In genomic region chr17:29488257-29488977, GRCm38 (mm10) we compare ENCODE assay signal across 9 mouse cellular contexts. TPM values are rescaled to one million over a fixed set of nuclear protein-coding genes. Genes with fewer than 3 reads are reported as not detected.
DNase-seq lines count a peak whose midpoint lies in the region; ATAC-seq lines count a peak whose summit lies in the region.
"Had no signal": no experiment of that assay in that cellular context is flagged by ENCODE, and none has a peak within 500 bp of the region (broad histone marks: within the 10 kb centered on the region; RNA-seq: fewer than 3 reads in every experiment).

No protein-coding gene starts in this region.

- 0 out of 2 replicates have a peak overlapping the region, but pooled peaks have one; percentile 19 for H3K27ac ChIP-seq in forebrain, embryonic 12.5 days
- no peak overlapping the region for H3K27ac ChIP-seq in forebrain, embryonic 11.5 days (ENCODE audit: low read depth, low read length)
- peak overlapping the region; percentile 23; the same call in 1 of the 2 replicates for H3K27ac ChIP-seq in kidney, embryonic 16.5 days (ENCODE audit: low read length)
- peak overlapping the region; percentile 96; the same call in 1 of the 2 replicates for H3K27ac ChIP-seq in forebrain, embryonic 15.5 days (replicated peaks)
- no peak overlapping the region for H3K27ac ChIP-seq in midbrain, embryonic 13.5 days

- WGBS in forebrain, embryonic 12.5 days: 79% methylated on average over 8 of the region's 8 CpGs
- WGBS in forebrain, embryonic 11.5 days: 73% methylated on average over 8 of the region's 8 CpGs
- 86% methylated on average over 8 of the region's 8 CpGs for WGBS in kidney, embryonic 16.5 days
- 85% methylated on average over 8 of the region's 8 CpGs for WGBS in forebrain, embryonic 15.5 days
- 72% methylated on average over 8 of the region's 8 CpGs for whole genome bisulfite sequencing in midbrain, embryonic 13.5 days

- H3K9ac ChIP-seq in forebrain, embryonic 12.5 days: peak overlapping the region; percentile 72; the same call in 1 of the 2 replicates
- H3K9ac ChIP-seq in forebrain, embryonic 11.5 days (ENCODE audit: low read length): no peak overlapping the region
- no peak overlapping the region for H3K9ac ChIP-seq in kidney, embryonic 16.5 days (replicated peaks; ENCODE audit: low read length)
- 0 out of 2 replicates have a peak overlapping the region, but pooled peaks have one; percentile 82 for H3K9ac ChIP-seq in forebrain, embryonic 15.5 days (replicated peaks)
- no peak overlapping the region for H3K9ac ChIP-seq in midbrain, embryonic 13.5 days (replicated peaks)

- no peak for ATAC-seq in forebrain, embryonic 12.5 days (ENCODE audit: low FRiP score)
- ATAC-seq in forebrain, embryonic 11.5 days (replicated peaks; ENCODE audit: low FRiP score): no peak
- ATAC-seq in kidney, embryonic 16.5 days (ENCODE audit: low FRiP score, low TSS enrichment): no peak
- ATAC-seq in forebrain, embryonic 15.5 days (replicated peaks): no peak
- ATAC-seq in midbrain, embryonic 13.5 days: no peak
- ATAC-seq: activated CD4-positive, CD25-positive, alpha-beta regulatory T cell, adult 4 months had no signal

- peaks cover 28% of the 10 kb centered on the region for H3K4me1 ChIP-seq in forebrain, embryonic 12.5 days
- H3K4me1 ChIP-seq in forebrain, embryonic 11.5 days (replicated peaks; ENCODE audit: control insufficient read depth, insufficient read depth, low read length): peaks cover 8% of the 10 kb centered on the region; the same call in 1 of the 2 replicates
- peaks cover 12% of the 10 kb centered on the region for H3K4me1 ChIP-seq in kidney, embryonic 16.5 days (ENCODE audit: insufficient read depth, low read length)
- H3K4me1 ChIP-seq in forebrain, embryonic 15.5 days: peaks cover 28% of the 10 kb centered on the region
- peaks cover 26% of the 10 kb centered on the region for H3K4me1 ChIP-seq in midbrain, embryonic 13.5 days (replicated peaks)

- no peak for DNase-seq in forebrain, embryonic 11.5 days (ENCODE audit: low spot score)
- DNase-seq in kidney, adult 18-20 months: no peak
- no peak for DNase-seq in thymus, postnatal 36 days
- no peak for DNase-seq in frontal cortex, postnatal 25 days (ENCODE audit: low spot score in 2 of 2)

- no peaks in the 10 kb centered on the region for H3K36me3 ChIP-seq in forebrain, embryonic 12.5 days (replicated peaks)
- H3K36me3 ChIP-seq in forebrain, embryonic 11.5 days (ENCODE audit: control insufficient read depth, insufficient read depth, low read length): peaks cover under 1% of the 10 kb centered on the region; the same call in 1 of the 2 replicates
- no peaks in the 10 kb centered on the region for H3K36me3 ChIP-seq in kidney, embryonic 16.5 days (ENCODE audit: insufficient read depth, low read length)
- H3K36me3 ChIP-seq in forebrain, embryonic 15.5 days: no peaks in the 10 kb centered on the region; the same call in 1 of the 2 replicates
- no peaks in the 10 kb centered on the region for H3K36me3 ChIP-seq in midbrain, embryonic 13.5 days

- no peaks in the 10 kb centered on the region for H3K27me3 ChIP-seq in forebrain, embryonic 12.5 days
- no peaks in the 10 kb centered on the region; the same call in 1 of the 2 replicates for H3K27me3 ChIP-seq in forebrain, embryonic 11.5 days (ENCODE audit: control insufficient read depth, insufficient read depth, low read length)
- no peaks in the 10 kb centered on the region for H3K27me3 ChIP-seq in kidney, embryonic 16.5 days (ENCODE audit: insufficient read depth, low read length)
- H3K27me3 ChIP-seq in forebrain, embryonic 15.5 days: no peaks in the 10 kb centered on the region
- no peaks in the 10 kb centered on the region for H3K27me3 ChIP-seq in midbrain, embryonic 13.5 days

- H3K9me3 ChIP-seq in forebrain, embryonic 12.5 days: no peaks in the 10 kb centered on the region
- no peaks in the 10 kb centered on the region for H3K9me3 ChIP-seq in forebrain, embryonic 11.5 days (ENCODE audit: control insufficient read depth, low read length)
- no peaks in the 10 kb centered on the region for H3K9me3 ChIP-seq in kidney, embryonic 16.5 days (ENCODE audit: low read length)
- no peaks in the 10 kb centered on the region for H3K9me3 ChIP-seq in forebrain, embryonic 15.5 days
- no peaks in the 10 kb centered on the region for H3K9me3 ChIP-seq in midbrain, embryonic 13.5 days

- H3K4me2 ChIP-seq in forebrain, embryonic 12.5 days: no peak overlapping the region
- no peak overlapping the region for H3K4me2 ChIP-seq in forebrain, embryonic 11.5 days (ENCODE audit: low read depth, low read length, severe bottlenecking)
- no peak overlapping the region for H3K4me2 ChIP-seq in kidney, embryonic 16.5 days (replicated peaks; ENCODE audit: low read depth, low read length)
- H3K4me2 ChIP-seq in forebrain, embryonic 15.5 days (replicated peaks): peak overlapping the region; percentile 53; the same call in 1 of the 2 replicates
- 0 out of 2 replicates have a peak overlapping the region, but pooled peaks have one; percentile 95 for H3K4me2 ChIP-seq in midbrain, embryonic 13.5 days (replicated peaks)

- no peak overlapping the region for H3K4me3 ChIP-seq in forebrain, embryonic 12.5 days (replicated peaks)
- H3K4me3 ChIP-seq in forebrain, embryonic 11.5 days (ENCODE audit: low read depth, low read length): no peak overlapping the region
- no peak overlapping the region for H3K4me3 ChIP-seq in kidney, embryonic 16.5 days (ENCODE audit: low read length)
- no peak overlapping the region for H3K4me3 ChIP-seq in forebrain, embryonic 15.5 days
- no peak overlapping the region for H3K4me3 ChIP-seq in midbrain, embryonic 13.5 days (replicated peaks)

RNA-seq across cellular contexts. Expression of gene Pim1, which starts 2.1 kb away (rescaled TPM):
- 18.9 and 22.6 TPM in 2 replicates for polyA plus RNA-seq in forebrain, embryonic 12.5 days (2016; fragmentation: Nextera tagmentation; extraction: Ambion mirVana)
- 21.1 and 22.5 TPM in 2 replicates for polyA plus RNA-seq in forebrain, embryonic 11.5 days (2014; fragmentation: Nextera tagmentation; extraction: Ambion mirVana)
- polyA plus RNA-seq in kidney, embryonic 16.5 days (2015; fragmentation: Nextera tagmentation; extraction: Ambion mirVana): 12.5 and 14.5 TPM in 2 replicates
- polyA plus RNA-seq in forebrain, embryonic 15.5 days (2015; fragmentation: Nextera tagmentation; extraction: Ambion mirVana): 15.6 and 17.7 TPM in 2 replicates
- 13.4 and 15.4 TPM in 2 replicates for polyA plus RNA-seq in midbrain, embryonic 13.5 days (2015; fragmentation: Nextera tagmentation; extraction: Ambion mirVana)

Comparison
In these comparisons a context has a peak if more than half of its experiments do, and no peak if none do; other contexts are left out.
1. H3K27ac ChIP-seq: peak in forebrain, embryonic 12.5 days (single experiment), kidney, embryonic 16.5 days (single experiment) and forebrain, embryonic 15.5 days (single experiment); none in forebrain, embryonic 11.5 days (single experiment) and midbrain, embryonic 13.5 days (single experiment).
2. H3K4me2 ChIP-seq: peak in forebrain, embryonic 15.5 days (single experiment) and midbrain, embryonic 13.5 days (single experiment); none in forebrain, embryonic 12.5 days (single experiment), forebrain, embryonic 11.5 days (single experiment) and kidney, embryonic 16.5 days (single experiment).
3. H3K9ac ChIP-seq: peak in forebrain, embryonic 12.5 days (single experiment) and forebrain, embryonic 15.5 days (single experiment); none in forebrain, embryonic 11.5 days (single experiment), kidney, embryonic 16.5 days (single experiment) and midbrain, embryonic 13.5 days (single experiment).